Mouse (Mus musculus) testis, adult 2 months (tissue): Measurements from ENCODE around the gene Col25a1. TPM values are rescaled to one million over a fixed set of nuclear protein-coding genes. Genes with fewer than 3 reads are reported as not detected.

Experiments
- H3K27ac ChIP-seq: fragments of 200-500 bp; 2 replicates; pipeline ENCODE4 v1.5.1; 2012; ENCODE audit warnings: low read depth, low read length; ENCODE audit not compliant: control insufficient read depth, insufficient read depth
- H3K27me3 ChIP-seq: fragments of 200-500 bp; 2 replicates; pipeline ENCODE4 v1.6.1; 2012; ENCODE audit warnings: mild to moderate bottlenecking, low read length, moderate library complexity; ENCODE audit not compliant: control insufficient read depth, insufficient read depth
- H3K36me3 ChIP-seq: fragments of 200-500 bp; 2 replicates; pipeline ENCODE4 v1.6.1; 2012; ENCODE audit warnings: mild to moderate bottlenecking, low read length; ENCODE audit not compliant: control insufficient read depth, insufficient read depth
- H3K4me1 ChIP-seq: fragments of 200-500 bp; 2 replicates; pipeline ENCODE4 v1.6.1; 2012; ENCODE audit warnings: low read length; ENCODE audit not compliant: control insufficient read depth, insufficient read depth
- H3K4me3 ChIP-seq: fragments of 200-500 bp; 2 replicates; pipeline ENCODE4 v1.5.1; 2012; ENCODE audit warnings: low read depth, mild to moderate bottlenecking, low read length, moderate library complexity, mixed read lengths; ENCODE audit not compliant: control insufficient read depth
- CTCF ChIP-seq: fragments of 200-500 bp; IDR thresholded peaks from 2 replicates; pipeline ENCODE4 v1.5.1; 2012; ENCODE audit warnings: low read depth, mild to moderate bottlenecking, inconsistent platforms, low read length, moderate library complexity; ENCODE audit not compliant: control insufficient read depth, insufficient read depth, insufficient replicate concordance
- POLR2A ChIP-seq: fragments of 200-500 bp; IDR thresholded peaks from 2 replicates; pipeline ENCODE4 v1.6.1; 2012; ENCODE audit warnings: low read depth, mild to moderate bottlenecking, inconsistent platforms, low read length, moderate library complexity; ENCODE audit not compliant: control insufficient read depth
- polyA plus RNA-seq: library from polyadenylated mRNA; depleted of rRNA; stranded (reverse); fragments of >200 nt; gene quantifications from 2 replicates; pipeline ENCODE4 v1.2.3, GENCODE M21; 2012

Col25a1 gene
- polyA plus RNA-seq, 1 experiment, result 1.9 TPM

DNA sequence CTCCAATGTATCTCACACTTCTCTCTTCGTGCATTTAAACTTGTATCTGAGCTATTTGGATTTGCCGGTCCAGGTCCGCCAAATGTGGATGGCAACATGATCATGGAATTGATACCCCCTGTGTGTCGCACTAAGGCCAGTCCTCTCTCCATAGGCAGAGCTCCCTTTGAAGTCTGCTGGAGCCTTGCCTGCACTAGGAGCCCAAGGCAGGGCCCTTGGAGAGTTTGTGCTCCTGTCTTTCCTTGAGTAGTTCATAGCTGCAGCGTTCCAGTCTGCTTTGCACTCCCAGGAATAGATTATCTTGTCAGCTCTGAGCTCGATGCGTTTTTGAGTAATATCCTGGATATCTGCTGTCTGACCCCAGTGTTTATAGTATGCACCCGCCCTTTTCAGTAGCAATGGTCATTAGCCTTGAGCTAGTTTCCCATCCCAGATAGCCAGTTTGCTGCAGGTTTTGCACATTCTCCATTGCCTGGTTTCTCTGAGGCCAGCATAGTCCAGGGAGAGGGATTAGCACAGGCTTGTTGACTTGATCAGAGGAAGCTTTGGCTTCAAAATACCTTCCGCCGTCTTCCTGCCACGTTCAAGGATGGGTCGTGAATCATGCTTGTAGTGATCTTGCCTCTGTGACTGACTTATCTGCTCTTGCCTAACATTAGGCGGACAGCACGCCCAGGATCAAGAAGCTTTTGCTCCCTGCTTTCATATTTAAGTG, 258.1 kb downstream of the Col25a1 start:
- H3K4me1 ChIP-seq, result no peaks in the 10 kb centered on the region
- no peak for TF ChIP-seq CTCF
- TF ChIP-seq POLR2A, result no peak
- no peaks in the 10 kb centered on the region for H3K36me3 ChIP-seq
- no peak overlapping the region for H3K4me3 ChIP-seq
- H3K27ac ChIP-seq, result no peak overlapping the region
- H3K27me3 ChIP-seq, result no peaks in the 10 kb centered on the region

DNA sequence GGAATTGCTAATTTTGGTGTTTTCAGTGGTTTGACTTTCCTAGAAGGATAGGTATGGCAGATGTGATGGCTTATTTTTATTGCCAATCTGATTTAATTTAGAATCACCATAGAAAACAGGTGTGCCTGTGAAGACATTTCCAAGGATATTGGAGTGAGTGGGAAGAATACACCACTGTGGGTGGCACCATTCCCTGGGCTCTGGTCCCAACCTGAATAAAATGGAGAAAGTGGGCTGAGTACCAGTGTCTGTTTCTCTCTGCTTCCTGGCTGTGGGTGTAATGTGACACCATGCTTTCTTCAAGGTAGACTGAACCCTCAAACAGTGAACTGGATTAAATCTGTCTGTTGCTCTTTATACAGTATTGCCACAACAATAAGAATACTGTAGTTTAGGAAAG, 265.3 kb downstream of the Col25a1 start:
- no peaks in the 10 kb centered on the region for H3K27me3 ChIP-seq
- no peaks in the 10 kb centered on the region for H3K4me1 ChIP-seq
- no peak overlapping the region for H3K27ac ChIP-seq
- no peaks in the 10 kb centered on the region for H3K36me3 ChIP-seq
- TF ChIP-seq POLR2A, result no peak
- TF ChIP-seq CTCF, result no peak
- H3K4me3 ChIP-seq, result no peak overlapping the region

DNA sequence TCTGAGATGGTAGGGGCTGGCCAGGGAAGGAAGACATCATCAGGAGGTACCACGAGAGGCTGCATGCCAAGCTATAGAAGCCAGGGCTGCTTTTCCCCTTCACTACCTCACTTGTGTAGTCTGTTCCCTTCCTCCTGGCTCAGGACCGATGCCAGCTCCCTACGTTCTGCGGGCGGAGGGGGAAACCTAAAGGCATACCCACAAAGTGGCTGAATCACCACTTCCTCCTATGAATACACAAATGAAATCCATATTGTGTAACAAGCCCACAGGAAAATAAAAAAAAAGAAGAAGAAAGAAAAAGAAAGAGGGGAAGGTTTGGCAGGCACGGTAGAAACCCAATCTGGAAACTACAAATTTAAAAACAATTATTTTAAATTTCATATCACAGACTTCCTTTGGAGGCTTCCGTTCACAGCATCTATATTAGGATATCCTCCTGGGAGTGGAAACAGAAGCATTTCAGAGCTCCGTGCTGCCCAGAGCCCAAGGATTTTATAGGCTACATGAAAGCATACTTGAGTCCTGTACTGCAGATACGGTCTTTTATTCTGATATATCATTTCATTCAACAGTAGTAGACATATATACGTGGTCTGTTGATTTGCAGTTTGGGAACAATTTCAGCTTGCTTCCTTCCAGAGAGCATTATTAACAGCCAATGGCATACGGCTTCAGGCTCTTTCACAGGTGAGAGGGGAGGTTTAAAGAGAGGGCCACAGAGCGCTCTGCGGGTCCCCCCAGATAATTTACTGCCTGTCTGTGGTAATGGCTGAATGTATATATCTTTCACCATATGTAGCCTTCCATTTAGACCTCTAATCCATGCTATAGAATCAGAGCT, 269.6 kb downstream of the Col25a1 start:
- no peaks in the 10 kb centered on the region for H3K27me3 ChIP-seq
- H3K4me3 ChIP-seq, result no peak overlapping the region
- no peak for TF ChIP-seq CTCF
- TF ChIP-seq POLR2A, result no peak
- H3K4me1 ChIP-seq, result no peaks in the 10 kb centered on the region
- H3K36me3 ChIP-seq, result no peaks in the 10 kb centered on the region
- no peak overlapping the region for H3K27ac ChIP-seq

DNA sequence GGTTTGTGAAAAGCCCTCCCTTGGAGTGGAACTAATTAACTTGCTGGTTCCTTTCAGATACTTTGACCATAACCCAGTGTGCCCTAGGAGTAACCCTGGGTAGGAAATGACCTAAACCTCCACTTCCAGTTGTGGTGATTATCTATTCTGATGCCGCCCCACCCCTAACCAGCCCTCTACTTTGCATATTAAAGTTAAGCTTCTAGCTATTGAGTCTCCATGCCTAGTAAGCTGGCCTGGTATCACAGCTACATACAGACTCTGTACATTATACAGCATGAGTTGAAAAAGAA, 270.2 kb downstream of the Col25a1 start:
- no peaks in the 10 kb centered on the region for H3K27me3 ChIP-seq
- H3K36me3 ChIP-seq, result no peaks in the 10 kb centered on the region
- H3K27ac ChIP-seq, result no peak overlapping the region
- H3K4me1 ChIP-seq, result no peaks in the 10 kb centered on the region
- no peak overlapping the region for H3K4me3 ChIP-seq
- TF ChIP-seq POLR2A, result no peak

DNA sequence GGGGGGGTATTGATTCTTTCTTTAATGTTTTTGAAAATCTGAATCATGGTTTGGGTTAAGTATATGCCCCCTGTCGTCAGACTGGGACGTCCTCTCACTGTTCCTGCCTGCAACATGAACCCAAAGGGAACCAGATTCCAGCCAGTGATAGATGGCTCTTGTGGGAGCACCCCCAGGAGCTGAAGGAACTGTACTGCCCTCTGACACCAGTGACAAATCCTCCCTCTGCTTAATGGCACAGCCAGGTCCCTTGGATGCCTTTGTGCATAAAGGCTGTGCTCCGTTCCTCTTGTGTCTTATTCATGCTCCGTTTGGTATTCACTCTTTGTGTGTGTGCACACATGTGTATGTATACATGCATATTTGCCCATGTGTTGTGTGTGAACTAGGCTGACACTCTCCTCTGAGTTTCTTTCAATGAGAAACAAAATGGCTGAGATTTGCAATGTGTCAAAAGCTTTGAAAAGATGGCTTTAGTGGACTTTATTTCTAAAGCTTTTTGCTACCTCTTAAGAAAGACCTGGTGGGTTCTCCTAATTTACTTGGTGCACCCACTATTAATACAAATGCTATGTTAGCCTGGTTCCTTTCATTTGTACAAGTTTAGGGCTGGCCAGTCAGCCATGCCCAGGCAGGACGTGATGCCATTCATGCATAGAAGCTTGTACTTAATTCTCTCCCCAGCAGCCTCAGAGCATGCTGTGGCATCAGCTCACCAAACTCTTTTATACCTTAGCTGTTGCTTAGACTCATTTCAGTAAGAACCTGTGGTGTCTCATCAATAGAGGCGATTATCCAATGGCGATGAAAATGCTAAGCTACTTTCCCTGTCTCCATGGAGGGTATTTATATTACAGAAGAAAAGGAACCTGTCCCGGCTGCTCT, 273.5 kb downstream of the Col25a1 start:
- TF ChIP-seq POLR2A, result no peak
- Histone ChIP-seq H3K27ac (no peak overlapping the region), H3K27me3 (no peaks in the 10 kb centered on the region), H3K4me1 (no peaks in the 10 kb centered on the region), H3K36me3 (no peaks in the 10 kb centered on the region), H3K4me3 (no peak overlapping the region)

DNA sequence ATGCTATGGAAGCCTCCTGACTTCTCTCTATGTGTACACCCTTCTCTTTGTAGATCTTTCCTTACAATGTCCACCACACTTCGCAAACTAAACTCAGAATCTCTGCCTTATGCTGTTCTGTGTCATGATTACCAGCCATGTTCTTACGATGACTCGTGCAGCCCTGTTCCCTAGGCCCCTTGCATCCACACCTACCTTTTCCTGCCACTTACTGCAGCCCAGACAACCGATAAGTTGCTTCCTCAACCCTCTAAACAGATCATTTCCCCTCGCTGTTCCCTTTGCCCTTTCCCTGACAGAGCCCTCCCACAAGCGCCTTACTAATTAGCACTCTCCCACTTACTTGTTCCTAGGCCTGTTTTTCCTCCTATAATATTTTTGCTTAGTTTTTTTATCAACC, 275.9 kb downstream of the Col25a1 start:
- Histone ChIP-seq H3K27me3 (no peaks in the 10 kb centered on the region), H3K4me1 (no peaks in the 10 kb centered on the region), H3K36me3 (no peaks in the 10 kb centered on the region), H3K27ac (no peak overlapping the region), H3K4me3 (no peak overlapping the region)
- TF ChIP-seq CTCF (no peak), POLR2A (no peak)

DNA sequence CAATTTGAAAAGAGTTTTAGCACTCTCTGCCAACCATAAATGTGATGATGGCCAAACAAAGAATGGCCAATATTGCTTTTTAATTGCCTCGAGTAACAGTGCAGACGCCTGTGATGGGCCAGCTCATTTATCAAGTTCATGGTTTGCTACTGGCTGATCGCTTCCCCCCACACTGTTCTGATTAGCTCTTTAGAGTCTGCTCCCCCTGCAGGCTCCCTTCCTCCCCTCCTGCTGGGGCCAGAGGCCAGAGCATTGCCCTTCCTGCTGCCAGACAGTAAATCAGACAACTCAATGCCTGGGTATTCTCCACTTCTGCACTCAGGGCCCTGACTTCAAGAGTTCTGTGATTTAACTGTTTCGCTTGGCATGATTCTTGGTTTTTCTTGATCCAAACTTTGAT, 281.9 kb downstream of the Col25a1 start:
- Histone ChIP-seq H3K4me3 (no peak overlapping the region), H3K36me3 (no peaks in the 10 kb centered on the region), H3K27ac (no peak overlapping the region), H3K4me1 (no peaks in the 10 kb centered on the region), H3K27me3 (no peaks in the 10 kb centered on the region)
- no peak for TF ChIP-seq CTCF
- no peak for TF ChIP-seq POLR2A

DNA sequence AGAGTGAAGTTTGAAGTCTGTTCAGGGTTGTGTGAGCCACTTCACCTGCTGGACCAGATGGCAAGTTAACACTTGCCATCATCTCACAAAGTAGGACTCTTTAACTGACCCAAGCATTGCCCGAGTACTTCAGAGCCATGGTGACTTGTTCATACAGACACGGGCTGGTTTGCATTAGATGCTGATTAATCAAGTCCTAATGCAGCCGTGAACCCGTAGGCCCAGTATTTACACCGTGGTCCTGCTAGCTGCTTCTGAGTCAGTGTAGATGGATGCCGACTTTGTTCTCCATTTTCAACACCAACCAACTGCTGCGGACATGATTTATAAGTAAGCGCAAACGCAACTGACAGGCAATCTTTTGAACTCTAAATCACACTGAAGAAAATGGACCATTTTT, 287.6 kb downstream of the Col25a1 start:
- Histone ChIP-seq H3K4me3 (no peak overlapping the region), H3K27ac (no peak overlapping the region), H3K27me3 (no peaks in the 10 kb centered on the region), H3K4me1 (no peaks in the 10 kb centered on the region), H3K36me3 (no peaks in the 10 kb centered on the region)
- TF ChIP-seq CTCF (no peak), POLR2A (no peak)
